9 mouse cellular contexts compared by ENCODE assay signal in genomic region chr6:99670481-99671119, GRCm38 (mm10). TPM values are rescaled to one million over a fixed set of nuclear protein-coding genes. Genes with fewer than 3 reads are reported as not detected.
DNase-seq lines count a peak whose midpoint lies in the region; ATAC-seq and TF ChIP-seq lines count a peak whose summit lies in the region.
"Had no signal": no experiment of that assay in that cellular context is flagged by ENCODE, and none has a peak within 500 bp of the region (broad histone marks: within the 10 kb centered on the region; RNA-seq: fewer than 3 reads in every experiment).

No protein-coding gene starts in this region.

- no peaks in the 10 kb centered on the region for H3K4me1 ChIP-seq in liver, adult 2 months (ENCODE audit: control insufficient read depth, insufficient read depth, low read length)
- H3K4me1 ChIP-seq in liver, embryonic 11.5 days (replicated peaks; ENCODE audit: control insufficient read depth, insufficient read depth, low read length), result peaks cover 3% of the 10 kb centered on the region; the same call in 1 of the 2 replicates
- peaks cover under 1% of the 10 kb centered on the region; the same call in 1 of the 2 replicates for H3K4me1 ChIP-seq in stomach, embryonic 14.5 days (ENCODE audit: control insufficient read depth, insufficient read depth, low read length)

- no peak for ATAC-seq in liver, embryonic 11.5 days (replicated peaks; ENCODE audit: low FRiP score)
- peak; percentile 20; the same call in 1 of the 2 replicates for ATAC-seq in stomach, embryonic 14.5 days (ENCODE audit: insufficient number of reproducible peaks, insufficient read depth, low FRiP score, low read depth)

- H3K36me3 ChIP-seq in liver, adult 2 months (ENCODE audit: control insufficient read depth, insufficient read depth, low read length), result no peaks in the 10 kb centered on the region
- H3K36me3 ChIP-seq in liver, embryonic 11.5 days (ENCODE audit: control insufficient read depth, insufficient read depth, low read length), result no peaks in the 10 kb centered on the region
- H3K36me3 ChIP-seq in stomach, embryonic 14.5 days (ENCODE audit: control insufficient read depth, insufficient read depth, low read length), result no peaks in the 10 kb centered on the region
- H3K36me3 ChIP-seq: limb, embryonic 13.5 days had no signal

- H3K27me3 ChIP-seq in liver, adult 2 months (ENCODE audit: control insufficient read depth, insufficient read depth, low read length), result no peaks in the 10 kb centered on the region
- peaks cover 17% of the 10 kb centered on the region for H3K27me3 ChIP-seq in liver, embryonic 11.5 days (replicated peaks; ENCODE audit: control insufficient read depth, insufficient read depth, low read length)
- no peaks in the 10 kb centered on the region for H3K27me3 ChIP-seq in stomach, embryonic 14.5 days (ENCODE audit: control insufficient read depth, insufficient read depth, low read length)
- H3K27me3 ChIP-seq: limb, embryonic 13.5 days had no signal

- 73% methylated on average over 7 of the region's 7 CpGs for WGBS in liver, adult 2 months
- 77% methylated on average over 7 of the region's 7 CpGs for WGBS in liver, embryonic 11.5 days
- WGBS in stomach, embryonic 14.5 days, result 74% methylated on average over 7 of the region's 7 CpGs

- H3K9ac ChIP-seq in liver, adult 2 months (ENCODE audit: low read depth, low read length), result no peak overlapping the region
- no peak overlapping the region for H3K9ac ChIP-seq in liver, embryonic 11.5 days (ENCODE audit: low read depth, low read length)
- H3K9ac ChIP-seq in stomach, embryonic 14.5 days (replicated peaks; ENCODE audit: low read depth, low read length), result no peak overlapping the region
- H3K9ac ChIP-seq: limb, embryonic 13.5 days had no signal

- H3K79me2 ChIP-seq in liver, adult 2 months (ENCODE audit: control insufficient read depth, insufficient read depth, low read length), result no peaks in the 10 kb centered on the region

- TF ChIP-seq CTCF in liver, adult 2 months (IDR thresholded peaks at IDR 0.05; ENCODE audit: low read depth, low read length), result peak; percentile 78

- H3K9me3 ChIP-seq in liver, embryonic 11.5 days (ENCODE audit: control insufficient read depth, low read length), result no peaks in the 10 kb centered on the region
- H3K9me3 ChIP-seq in stomach, embryonic 14.5 days (ENCODE audit: control insufficient read depth, low read depth, low read length), result no peaks in the 10 kb centered on the region
- H3K9me3 ChIP-seq: limb, embryonic 13.5 days had no signal

- H3K4me2 ChIP-seq in liver, embryonic 11.5 days, result no peak overlapping the region
- H3K4me2 ChIP-seq in stomach, embryonic 14.5 days (replicated peaks; ENCODE audit: low read depth, low read length), result no peak overlapping the region
- H3K4me2 ChIP-seq: limb, embryonic 13.5 days had no signal

- peak; percentile 37 for DNase-seq in liver, adult 2 months (ENCODE audit: extremely low read depth, low read depth, low spot score)
- DNase-seq in liver, embryonic 11.5 days (ENCODE audit: low spot score), result no peak
- peak; percentile 79 for DNase-seq in adipocyte (ENCODE audit: low spot score)
- DNase-seq in embryo, embryonic 9.5 days (ENCODE audit: extremely low spot score), result peak; percentile 59
- DNase-seq in heart, postnatal 4 days, result peak; percentile 70
- peak; percentile 70 to 76 for DNase-seq in layer of hippocampus, postnatal 10 days (ENCODE audit: low spot score in 2 of 2)
- DNase-seq in mesoderm, embryonic 11.5 days (ENCODE audit: low read depth, low spot score), result peak; percentile 73

- no peak for TF ChIP-seq POLR2A in liver, adult 2 months (IDR thresholded peaks at IDR 0.05; ENCODE audit: extremely low read depth, insufficient read depth, low read length)

- H3K27ac ChIP-seq in liver, adult 2 months (replicated peaks; ENCODE audit: insufficient read depth, low read depth, low read length), result no peak overlapping the region
- H3K27ac ChIP-seq in liver, embryonic 11.5 days (ENCODE audit: low read depth, low read length), result no peak overlapping the region
- no peak overlapping the region for H3K27ac ChIP-seq in stomach, embryonic 14.5 days (ENCODE audit: low read length)
- H3K27ac ChIP-seq: limb, embryonic 13.5 days had no signal

- no peak overlapping the region for H3K4me3 ChIP-seq in liver, adult 2 months (ENCODE audit: insufficient read depth, low read depth, low read length)
- no peak overlapping the region for H3K4me3 ChIP-seq in liver, embryonic 11.5 days (ENCODE audit: low read depth, low read length)
- H3K4me3 ChIP-seq in stomach, embryonic 14.5 days (ENCODE audit: low read depth, low read length), result no peak overlapping the region
- H3K4me3 ChIP-seq: limb, embryonic 13.5 days had no signal

RNA-seq across cellular contexts. Expression of gene Gm20696, which starts 4.0 kb away (rescaled TPM):
- total RNA-seq in liver, adult 2 months (2014; rRNA removed), result 6.5 and 6.9 TPM in 2 replicates
- polyA plus RNA-seq in liver, adult 2 months (2012; rRNA removed), result 0.02 and 0.26 TPM in 2 replicates
- 2.0 and 2.4 TPM in 2 replicates for polyA plus RNA-seq in liver, embryonic 11.5 days (2014; fragmentation: Nextera tagmentation; extraction: Ambion mirVana)
- 1 to 10 TPM; 2.5 to 3.4 TPM for total RNA-seq in heart, postnatal 4 days (2021)
- 1 to 10 TPM; 7.1 to 8.8 TPM for total RNA-seq in layer of hippocampus, postnatal 10 days (2021)
- polyA plus RNA-seq in stomach, embryonic 14.5 days (2014; fragmentation: Nextera tagmentation; extraction: Ambion mirVana), result 5.6 and 7.0 TPM in 2 replicates

RNA-seq across cellular contexts. Expression of gene Eif4e3, which starts 4.0 kb away (rescaled TPM):
- 2.7 and 4.1 TPM in 2 replicates for total RNA-seq in liver, adult 2 months (2014; rRNA removed)
- 1.3 and 1.5 TPM in 2 replicates for polyA plus RNA-seq in liver, adult 2 months (2012; rRNA removed)
- polyA plus RNA-seq in liver, embryonic 11.5 days (2014; fragmentation: Nextera tagmentation; extraction: Ambion mirVana), result 4.1 and 4.5 TPM in 2 replicates
- total RNA-seq in heart, postnatal 4 days (2021), result 10 to 100 TPM; 17.6 to 20.4 TPM
- total RNA-seq in layer of hippocampus, postnatal 10 days (2021), result 10 to 100 TPM; 18.4 to 20.3 TPM
- polyA plus RNA-seq in stomach, embryonic 14.5 days (2014; fragmentation: Nextera tagmentation; extraction: Ambion mirVana), result 13.5 and 15.1 TPM in 2 replicates

RNA-seq across cellular contexts. Expression of gene Gpr27, which starts 21.9 kb away (rescaled TPM):
- 0.09 and 0.27 TPM in 2 replicates for total RNA-seq in liver, adult 2 months (2014; rRNA removed)
- 0.07 TPM in 1 of 2 replicates, not detected in the other for polyA plus RNA-seq in liver, adult 2 months (2012; rRNA removed)
- polyA plus RNA-seq in liver, embryonic 11.5 days (2014; fragmentation: Nextera tagmentation; extraction: Ambion mirVana), result 0.53 and 0.55 TPM in 2 replicates
- total RNA-seq in heart, postnatal 4 days (2021), result 1 to 10 TPM; 3.0 to 3.9 TPM
- total RNA-seq in layer of hippocampus, postnatal 10 days (2021), result 10 to 100 TPM; 60.3 to 61.9 TPM
- polyA plus RNA-seq in stomach, embryonic 14.5 days (2014; fragmentation: Nextera tagmentation; extraction: Ambion mirVana), result 3.6 and 4.1 TPM in 2 replicates

RNA-seq across cellular contexts. Expression of gene Prok2, which starts 55.6 kb away (rescaled TPM):
- not detected in 2 replicates for total RNA-seq in liver, adult 2 months (2014; rRNA removed)
- polyA plus RNA-seq in liver, adult 2 months (2012; rRNA removed), result not detected in 2 replicates
- not detected in 2 replicates for polyA plus RNA-seq in liver, embryonic 11.5 days (2014; fragmentation: Nextera tagmentation; extraction: Ambion mirVana)
- total RNA-seq in heart, postnatal 4 days (2021), result not detected
- total RNA-seq in layer of hippocampus, postnatal 10 days (2021), result 1 to 10 TPM; 1.6 to 1.8 TPM
- not detected in 2 replicates for polyA plus RNA-seq in stomach, embryonic 14.5 days (2014; fragmentation: Nextera tagmentation; extraction: Ambion mirVana)

Comparison
In these comparisons a context has a peak if more than half of its experiments do, and no peak if none do; other contexts are left out.
1. RNA of gene Gpr27, which starts 21.9 kb away (total RNA-seq): 60.3 to 61.9 TPM in layer of hippocampus, postnatal 10 days; 3.0 to 3.9 TPM in heart, postnatal 4 days and 0.09 to 0.27 TPM in liver, adult 2 months; every median in the first group is over 10 times any median in the second.